Mouse (Mus musculus) forebrain, embryonic 11.5 days (tissue): Measurements from ENCODE around the gene Sarm1. TPM values are rescaled to one million over a fixed set of nuclear protein-coding genes. Genes with fewer than 3 reads are reported as not detected.

Source experiments
- ATAC-seq: fragments of 200-750 bp; cut with Nextera tagmentation; replicated peaks from 2 replicates; pipeline ENCODE4 v1.8.0; 2017; ENCODE audit warnings: moderate TSS enrichment; ENCODE audit not compliant: low FRiP score
- DNase-seq: peaks from one replicate; pipeline ENCODE4 v3.0.0-alpha.2; 2017; ENCODE audit warnings: low spot score
- H3K27ac ChIP-seq: fragments of 300-500 bp; sonication (generic); 2 replicates; pipeline ENCODE4 v1.5.1; 2014; ENCODE audit warnings: low read depth, low read length
- H3K27me3 ChIP-seq: fragments of 300-500 bp; sonication (generic); 2 replicates; pipeline ENCODE4 v1.6.1; 2014; ENCODE audit warnings: mild to moderate bottlenecking, low read length, mixed read lengths; ENCODE audit not compliant: control insufficient read depth, insufficient read depth
- H3K36me3 ChIP-seq: fragments of 300-500 bp; sonication (generic); 2 replicates; pipeline ENCODE4 v1.6.1; 2014; ENCODE audit warnings: mild to moderate bottlenecking, low read length, moderate library complexity, mixed read lengths; ENCODE audit not compliant: control insufficient read depth, insufficient read depth
- H3K4me1 ChIP-seq: fragments of 300-500 bp; sonication (generic); replicated peaks from 2 replicates; pipeline ENCODE4 v1.6.1; 2014; ENCODE audit warnings: low read length, mixed read lengths; ENCODE audit not compliant: control insufficient read depth, insufficient read depth
- H3K4me2 ChIP-seq: fragments of 300-500 bp; sonication (generic); 2 replicates; pipeline ENCODE4 v1.6.1; 2014; ENCODE audit warnings: low read depth, mild to moderate bottlenecking, low read length, moderate library complexity, mixed read lengths; ENCODE audit not compliant: severe bottlenecking
- H3K4me3 ChIP-seq: fragments of 300-500 bp; sonication (generic); 2 replicates; pipeline ENCODE4 v1.5.1; 2014; ENCODE audit warnings: low read depth, low read length
- H3K9ac ChIP-seq: fragments of 300-500 bp; sonication (generic); 2 replicates; pipeline ENCODE4 v1.6.1; 2014; ENCODE audit warnings: low read length
- H3K9me3 ChIP-seq: fragments of 300-500 bp; sonication (generic); 2 replicates; pipeline ENCODE4 v1.6.1; 2016; ENCODE audit warnings: low read length, mixed read lengths; ENCODE audit not compliant: control insufficient read depth
- WGBS: fragments of 180-500 bp; shearing (Covaris S2); extraction: QIAGEN DNeasy Blood & Tissue Kit; methylation state at CpG from one replicate; pipeline ENCODE4 v1.1.7; 2014; 5-methylcytosine and 5-hydroxymethylcytosine counted together
- polyA plus RNA-seq: library from polyadenylated mRNA; unstranded; fragments of >200 nt; fragmentation: Nextera tagmentation; extraction: Ambion mirVana; gene quantifications from 2 replicates; pipeline ENCODE4 v1.2.1, GENCODE M21; 2014

Gene Sarm1
- 18.4 and 24.9 TPM in 2 replicates for polyA plus RNA-seq

DNA sequence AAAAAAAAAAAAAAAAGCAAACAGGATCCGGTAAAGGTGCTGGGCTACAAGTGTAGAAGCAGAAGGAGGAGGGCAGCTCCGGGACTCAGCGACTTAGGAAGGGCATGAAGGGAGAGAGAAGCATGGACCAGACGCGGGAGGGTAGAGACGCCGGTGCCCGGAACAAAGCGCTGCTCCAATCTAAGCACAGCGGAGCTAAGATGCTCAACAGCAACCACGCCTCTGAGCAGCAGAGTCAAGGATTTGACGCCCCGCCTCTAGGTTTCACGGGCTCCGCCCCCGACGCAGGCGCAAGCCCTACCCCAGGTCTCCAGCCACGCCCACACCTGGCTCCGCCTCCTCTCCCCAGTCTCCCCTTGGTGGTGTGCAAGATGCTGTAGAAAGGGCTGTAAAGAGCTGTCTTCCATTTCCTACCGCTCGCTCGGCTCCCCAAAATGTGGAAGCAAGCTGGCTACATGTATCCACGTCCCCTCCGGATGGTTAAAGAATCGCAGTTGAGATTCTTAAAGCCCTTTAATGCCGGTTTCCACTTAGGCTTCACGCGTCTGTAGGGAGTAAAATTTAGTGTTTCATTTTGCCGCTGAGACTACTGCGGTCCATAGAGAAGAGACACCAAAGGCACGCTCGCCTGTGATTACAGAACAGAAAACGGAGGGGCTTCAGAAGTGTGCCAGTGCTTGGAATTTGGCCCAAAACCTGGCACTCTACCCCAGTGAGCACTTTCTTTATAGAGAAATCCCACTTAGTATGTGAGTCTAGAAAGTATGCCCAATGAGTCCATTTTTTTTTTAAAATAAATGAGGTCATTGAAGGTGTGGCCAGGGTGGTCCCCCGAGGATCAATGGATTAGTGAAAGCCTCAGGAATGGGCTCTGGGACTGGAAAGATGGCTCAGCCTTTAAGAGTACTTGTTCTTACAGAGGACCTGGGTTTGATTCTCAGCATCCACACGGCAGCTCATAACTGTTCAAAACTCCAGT lies at the start of gene Sarm1:
Gene Sarm1, minus strand, starts transcription at position 211 of the 979 bp plus-strand sequence.
- peaks cover 4% of the 10 kb centered on the region; the same call in 1 of the 2 replicates for H3K27me3 ChIP-seq
- ATAC-seq (peak; percentile 97), DNase-seq (peak; percentile 98)
- no peaks in the 10 kb centered on the region; the same call in 1 of the 2 replicates for H3K4me1 ChIP-seq
- peak within 1 kb of the TSS; percentile 54 for H3K4me3 ChIP-seq
- no peaks in the 10 kb centered on the region for H3K9me3 ChIP-seq
- peak within 1 kb of the TSS; percentile 98 for H3K4me2 ChIP-seq
- 3% methylated on average over 36 of the region's 36 CpGs for WGBS
- H3K27ac ChIP-seq = peak within 1 kb of the TSS; percentile 74
- peak within 1 kb of the TSS; percentile 75 for H3K9ac ChIP-seq
- no peaks in the 10 kb centered on the region for H3K36me3 ChIP-seq

DNA sequence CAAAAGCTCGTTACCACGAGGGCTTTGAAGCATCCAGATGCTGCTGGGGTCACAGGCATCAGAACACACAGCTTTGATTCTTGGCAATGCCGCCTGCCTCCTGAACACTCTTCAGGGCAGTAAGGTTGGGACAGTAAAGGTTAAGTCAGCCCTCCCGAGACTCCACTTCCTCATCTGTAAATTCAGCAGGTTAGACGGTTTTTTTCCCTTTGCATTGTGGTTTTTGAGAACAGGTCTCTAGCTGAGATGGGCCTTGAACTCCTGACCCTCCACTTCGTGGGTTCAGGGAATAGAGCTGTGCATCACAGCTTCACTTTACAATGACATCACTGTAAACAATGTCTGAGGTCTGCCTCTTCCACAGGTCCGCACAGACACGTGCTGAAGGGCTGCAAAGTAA lies 47.6 kb upstream of the Sarm1 start:
- no peak overlapping the region for H3K4me2 ChIP-seq
- H3K36me3 ChIP-seq = no peaks in the 10 kb centered on the region
- no peak overlapping the region for H3K27ac ChIP-seq
- H3K4me3 ChIP-seq = no peak overlapping the region
- no peaks in the 10 kb centered on the region for H3K9me3 ChIP-seq
- ATAC-seq (no peak), DNase-seq (no peak)
- no peak overlapping the region for H3K9ac ChIP-seq
- WGBS = 81% methylated on average over 8 of the region's 8 CpGs
- H3K27me3 ChIP-seq = no peaks in the 10 kb centered on the region
- no peaks in the 10 kb centered on the region; the same call in 1 of the 2 replicates for H3K4me1 ChIP-seq

DNA sequence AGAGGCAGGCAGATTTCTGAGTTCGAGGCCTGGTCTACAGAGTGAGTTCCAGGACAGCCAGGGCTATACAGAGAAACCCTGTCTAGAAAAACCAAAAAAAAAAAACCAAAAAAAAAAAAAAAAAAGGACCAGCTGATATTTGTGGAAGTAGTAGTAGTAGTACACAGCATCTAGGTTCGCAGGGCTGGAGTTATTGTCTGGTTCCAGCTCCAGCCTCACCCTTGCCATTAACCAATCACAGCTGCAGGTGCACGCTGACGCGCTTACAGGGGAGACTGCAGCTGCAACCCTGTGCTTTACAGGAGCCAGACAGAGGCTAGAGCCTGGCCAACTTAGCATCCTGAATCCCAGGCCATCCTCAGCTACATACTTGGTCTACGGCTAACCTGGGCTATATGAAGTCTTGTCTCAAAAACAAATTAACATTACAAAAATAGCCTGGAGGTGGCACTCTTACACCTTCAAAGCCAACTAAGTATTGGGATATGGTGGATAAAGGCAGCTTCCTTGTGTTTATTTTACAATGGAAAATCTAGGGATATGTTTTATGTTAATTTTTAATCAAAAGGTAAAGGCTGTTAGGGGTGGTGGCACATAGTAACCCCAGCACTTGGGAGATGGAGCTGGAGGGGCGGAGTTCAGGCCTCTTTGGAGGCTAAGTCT lies 47.0 kb upstream of the Sarm1 start:
- Histone ChIP-seq H3K4me1 (no peaks in the 10 kb centered on the region; the same call in 1 of the 2 replicates), H3K9ac (no peak overlapping the region), H3K4me2 (no peak overlapping the region), H3K9me3 (no peaks in the 10 kb centered on the region), H3K36me3 (no peaks in the 10 kb centered on the region), H3K27ac (no peak overlapping the region), H3K27me3 (no peaks in the 10 kb centered on the region), H3K4me3 (no peak overlapping the region)
- WGBS = 94% methylated on average over 7 of the region's 7 CpGs
- no peak for ATAC-seq
- no peak for DNase-seq

DNA sequence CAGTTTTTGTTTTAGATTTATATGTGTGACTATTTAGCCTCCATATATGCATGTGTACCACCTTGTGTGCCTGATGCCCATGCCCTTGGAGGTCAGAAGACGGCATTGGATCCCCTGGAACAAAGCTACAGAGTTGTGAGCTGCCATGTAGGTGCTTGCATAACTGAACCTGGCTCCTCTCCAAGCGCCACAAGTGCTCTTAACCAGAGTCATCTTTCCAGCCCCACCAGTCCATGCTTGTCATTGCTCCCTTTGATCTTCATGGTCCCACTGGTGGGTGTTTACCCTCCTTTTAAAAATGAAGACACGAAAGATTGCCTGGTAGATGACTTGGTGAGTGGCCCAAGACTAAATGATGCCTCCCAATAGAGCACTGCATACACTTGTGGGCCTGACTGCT lies 42.8 kb upstream of the Sarm1 start:
- no peaks in the 10 kb centered on the region for H3K9me3 ChIP-seq
- H3K36me3 ChIP-seq = no peaks in the 10 kb centered on the region
- H3K9ac ChIP-seq = no peak overlapping the region
- no peak overlapping the region for H3K4me3 ChIP-seq
- H3K4me1 ChIP-seq = peaks cover 4% of the 10 kb centered on the region
- WGBS = 82% methylated on average over 3 of the region's 3 CpGs
- no peaks in the 10 kb centered on the region for H3K27me3 ChIP-seq
- DNase-seq = no peak
- no peak overlapping the region for H3K4me2 ChIP-seq
- H3K27ac ChIP-seq = no peak overlapping the region
- no peak for ATAC-seq

DNA sequence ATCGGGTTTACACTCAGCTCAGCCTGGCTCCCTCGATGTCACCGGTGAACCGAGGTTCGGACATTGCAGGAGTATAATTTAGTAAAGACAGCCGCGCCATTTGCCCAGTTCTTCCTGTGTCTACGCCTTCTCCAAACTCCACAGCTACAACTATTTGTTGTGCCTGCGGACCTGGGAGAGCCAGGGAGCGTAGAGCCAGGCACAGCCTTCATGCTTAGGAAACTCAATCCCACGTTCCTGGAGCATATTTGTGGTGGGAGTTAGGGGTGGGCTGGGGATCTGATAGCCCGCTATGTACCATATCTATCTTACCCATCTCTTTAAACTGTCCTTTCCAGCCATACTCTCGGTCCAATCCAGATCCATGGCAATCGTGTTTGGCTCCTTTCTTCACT lies 39.1 kb upstream of the Sarm1 start:
- H3K36me3 ChIP-seq = no peaks in the 10 kb centered on the region; the same call in 1 of the 2 replicates
- peak overlapping the region; percentile 90 for H3K4me2 ChIP-seq
- DNase-seq (no peak), ATAC-seq (0 out of 2 replicates have a peak, but pooled peaks have one; percentile 3)
- H3K9ac ChIP-seq = peak overlapping the region; percentile 78
- H3K4me3 ChIP-seq = peak overlapping the region; percentile 76
- no peaks in the 10 kb centered on the region for H3K27me3 ChIP-seq
- WGBS = 5% methylated on average over 14 of the region's 14 CpGs
- H3K9me3 ChIP-seq = no peaks in the 10 kb centered on the region
- peak overlapping the region; percentile 50; the same call in 1 of the 2 replicates for H3K27ac ChIP-seq
- H3K4me1 ChIP-seq = peaks cover 4% of the 10 kb centered on the region

DNA sequence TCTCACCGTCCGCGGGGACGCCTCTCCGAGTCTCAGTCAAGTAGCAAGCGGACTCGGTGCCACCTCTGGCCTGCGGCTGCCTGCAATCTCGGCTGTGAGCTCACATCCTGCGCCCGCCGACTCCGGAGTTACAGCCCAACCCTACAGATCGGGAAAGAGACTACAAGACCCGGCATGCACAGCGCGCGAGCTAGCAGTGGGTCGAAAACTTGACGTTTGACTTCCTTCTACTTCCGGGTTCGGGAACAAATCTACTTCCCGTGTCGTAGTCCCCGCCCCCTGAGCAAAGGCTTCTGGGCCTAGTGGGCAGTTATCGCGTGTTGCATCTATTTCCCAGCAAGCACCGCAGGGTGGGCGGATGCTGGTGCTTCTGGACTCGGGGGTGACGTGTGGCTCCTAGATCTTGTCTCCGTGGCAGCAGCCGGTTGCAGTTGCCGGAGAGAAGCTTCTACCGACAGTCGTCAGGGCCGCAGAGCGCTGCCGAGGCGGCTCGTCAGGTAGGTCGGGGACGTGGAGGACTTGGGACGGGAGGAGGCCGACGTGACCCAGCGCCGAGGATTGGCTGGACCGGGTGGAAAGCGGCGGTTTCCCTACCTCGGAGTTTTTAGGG lies 38.6 kb upstream of the Sarm1 start, which contains the start of the genes Tnfaip1 and Ift20:
Gene Tnfaip1, minus strand, starts transcription at position 253 of the 610 bp plus-strand sequence.
Gene Ift20, plus strand, starts transcription at position 282 of the 610 bp plus-strand sequence.
- DNase-seq (peak; percentile 98), ATAC-seq (peak; percentile 97)
- H3K4me3 ChIP-seq = peak within 1 kb of the TSS; percentile 76
- under 1% methylated on average over 52 of the region's 52 CpGs for WGBS
- peak within 1 kb of the TSS; percentile 90 for H3K4me2 ChIP-seq
- H3K9ac ChIP-seq = peak within 1 kb of the TSS; percentile 87
- H3K27me3 ChIP-seq = no peaks in the 10 kb centered on the region
- H3K4me1 ChIP-seq = peaks cover 4% of the 10 kb centered on the region
- H3K9me3 ChIP-seq = no peaks in the 10 kb centered on the region
- H3K27ac ChIP-seq = peak within 1 kb of the TSS; percentile 85
- H3K36me3 ChIP-seq = no peaks in the 10 kb centered on the region; the same call in 1 of the 2 replicates

DNA sequence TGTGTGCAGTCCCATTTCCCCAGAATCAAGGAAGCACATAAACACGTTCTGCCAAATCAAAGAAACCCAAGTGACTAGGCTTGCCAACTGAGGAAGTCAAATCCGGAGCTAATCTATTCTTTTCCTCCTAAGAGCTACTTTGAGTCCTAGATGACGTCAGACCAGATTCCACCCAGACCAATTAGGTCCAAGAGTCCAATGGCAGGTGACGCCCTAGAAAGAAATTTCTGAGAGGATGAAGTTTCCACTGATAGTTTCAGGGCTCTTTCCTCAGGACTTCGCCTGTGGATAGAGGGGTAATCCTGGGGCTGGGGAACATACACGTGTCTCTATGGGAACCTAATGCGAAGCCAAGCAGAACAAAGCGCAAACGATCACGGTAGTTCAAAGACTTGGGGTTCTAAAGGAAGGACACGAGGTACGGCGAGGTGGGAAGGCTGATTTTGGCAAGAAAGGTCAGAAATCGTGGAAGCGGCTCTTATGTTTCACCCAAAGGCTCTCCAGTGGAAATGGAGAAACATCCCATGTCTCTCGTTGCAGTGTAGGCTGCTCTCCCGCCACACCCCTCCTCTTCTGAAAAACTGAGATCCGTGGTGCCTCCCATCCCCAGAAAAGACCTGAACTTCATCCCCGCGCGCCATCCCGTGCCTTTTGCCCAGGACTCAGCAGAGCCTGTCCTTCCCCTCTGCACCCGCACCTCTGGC lies 38.0 kb upstream of the Sarm1 start:
- Histone ChIP-seq H3K36me3 (no peaks in the 10 kb centered on the region; the same call in 1 of the 2 replicates), H3K4me2 (peak overlapping the region; percentile 51), H3K27ac (peak overlapping the region; percentile 85), H3K9ac (peak overlapping the region; percentile 87), H3K4me3 (peak overlapping the region; percentile 76), H3K9me3 (no peaks in the 10 kb centered on the region), H3K4me1 (peaks cover 4% of the 10 kb centered on the region), H3K27me3 (no peaks in the 10 kb centered on the region)
- DNase-seq = no peak
- peak; percentile 10 for ATAC-seq
- under 1% methylated on average over 23 of the region's 23 CpGs for WGBS
